Mouse (Mus musculus): ENCODE results near the gene Dop1b. TPM values are rescaled to one million over a fixed set of nuclear protein-coding genes. Genes with fewer than 3 reads are reported as not detected.

Dop1b gene
- polyA plus RNA-seq, 1 experiment from 2014 or later = 11.2 TPM

GRCm38 (mm10) chr16:93779554-93779953 lies 67.8 kb downstream of the Dop1b start:
- Histone ChIP-seq H3K9ac (replicated peaks) (no peak overlapping the region), H3K4me1 (replicated peaks) (peaks cover 16% of the 10 kb centered on the region), H3K36me3 (peaks cover 5% of the 10 kb centered on the region), H3K9me3 (no peaks in the 10 kb centered on the region), H3K27me3 (no peaks in the 10 kb centered on the region), H3K4me3 (replicated peaks) (no peak overlapping the region), H3K27ac (no peak overlapping the region), H3K4me2 (no peak overlapping the region)
- WGBS = 87% methylated on average over 4 of the region's 4 CpGs
- ATAC-seq (ENCODE audit: insufficient number of reproducible peaks, insufficient read depth, low FRiP score, low TSS enrichment, low read depth) = no peak

- no peaks in the 10 kb centered on the region for H3K27me3 ChIP-seq
- WGBS = 62% methylated on average over 14 of the region's 14 CpGs
- no peak for ATAC-seq (ENCODE audit: insufficient number of reproducible peaks, insufficient read depth, low FRiP score, low TSS enrichment, low read depth)
Observed at GRCm38 (mm10) chr16:93780660-93781479, 69.2 kb downstream of the Dop1b start.

DNA sequence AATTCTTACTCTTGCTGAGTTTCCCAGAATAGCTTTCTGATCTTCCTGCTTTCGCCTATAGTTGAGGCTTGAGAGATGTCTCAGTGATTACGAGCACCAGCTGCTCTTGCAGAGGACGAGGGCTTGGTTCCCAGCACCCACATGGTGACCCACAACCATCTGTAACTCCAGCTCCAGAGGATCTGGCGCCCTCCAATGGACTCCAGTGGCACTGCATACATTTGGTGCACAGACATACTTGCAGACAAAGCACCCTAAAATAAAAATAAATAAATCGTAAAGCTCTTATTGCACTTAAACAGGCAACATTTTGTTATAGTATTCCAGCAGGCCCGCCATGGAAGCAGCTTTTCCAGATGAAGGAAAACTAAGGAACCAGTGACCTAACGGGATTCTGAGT lies 72.5 kb downstream of the Dop1b start:
- H3K4me2 ChIP-seq = no peak overlapping the region
- H3K27ac ChIP-seq = no peak overlapping the region
- H3K4me1 ChIP-seq (replicated peaks) = peaks cover 11% of the 10 kb centered on the region
- no peak overlapping the region for H3K4me3 ChIP-seq (replicated peaks)
- H3K36me3 ChIP-seq = peaks cover 5% of the 10 kb centered on the region
- ATAC-seq (ENCODE audit: insufficient number of reproducible peaks, insufficient read depth, low FRiP score, low TSS enrichment, low read depth) = no peak
- no peak overlapping the region for H3K9ac ChIP-seq (replicated peaks)
- 87% methylated on average over 7 of the region's 7 CpGs for WGBS
- no peaks in the 10 kb centered on the region for H3K27me3 ChIP-seq
- no peaks in the 10 kb centered on the region for H3K9me3 ChIP-seq

More at GRCm38 (mm10) chr16:93780660-93781479, 69.2 kb downstream of the Dop1b start:
- H3K4me1 ChIP-seq (replicated peaks) = peaks cover 20% of the 10 kb centered on the region
- H3K4me3 ChIP-seq (replicated peaks) = no peak overlapping the region
- no peak overlapping the region for H3K27ac ChIP-seq
- H3K9ac ChIP-seq (replicated peaks) = no peak overlapping the region
- no peaks in the 10 kb centered on the region for H3K9me3 ChIP-seq
- H3K36me3 ChIP-seq = peaks cover 5% of the 10 kb centered on the region
- no peak overlapping the region for H3K4me2 ChIP-seq

DNA sequence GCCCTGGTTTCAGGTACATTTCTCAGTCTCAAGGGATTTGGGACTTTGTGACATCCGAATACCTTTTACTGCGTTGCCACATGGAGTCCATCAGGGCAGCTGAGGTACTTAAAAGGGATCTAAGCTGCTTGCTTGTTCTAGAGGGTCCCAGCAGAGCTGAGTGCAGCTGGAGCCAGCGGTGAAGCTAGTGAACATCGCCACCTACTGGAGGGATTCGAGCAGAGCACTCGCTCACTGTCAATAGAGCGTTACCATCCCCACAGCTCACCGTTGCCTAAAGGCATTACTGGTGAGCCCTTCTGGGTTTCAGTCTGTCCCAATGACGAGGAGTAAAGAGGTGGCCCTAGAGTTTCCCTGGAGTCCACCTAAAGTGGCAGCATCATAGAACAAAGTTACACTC lies 74.1 kb downstream of the Dop1b start:
- Histone ChIP-seq H3K36me3 (peaks cover 5% of the 10 kb centered on the region), H3K27ac (no peak overlapping the region)

GRCm38 (mm10) chr16:93788388-93788787 lies 76.7 kb downstream of the Dop1b start:
- H3K9me3 ChIP-seq = no peaks in the 10 kb centered on the region
- H3K27me3 ChIP-seq = no peaks in the 10 kb centered on the region
- no peak overlapping the region for H3K9ac ChIP-seq (replicated peaks)
- no peak overlapping the region; the same call in 1 of the 2 replicates for H3K27ac ChIP-seq
- 96% methylated on average over 4 of the region's 4 CpGs for WGBS
- peaks cover 8% of the 10 kb centered on the region; the same call in 1 of the 2 replicates for H3K4me1 ChIP-seq (replicated peaks)
- peaks cover 5% of the 10 kb centered on the region for H3K36me3 ChIP-seq
- no peak overlapping the region for H3K4me3 ChIP-seq (replicated peaks)
- no peak overlapping the region for H3K4me2 ChIP-seq
- ATAC-seq (ENCODE audit: insufficient number of reproducible peaks, insufficient read depth, low FRiP score, low TSS enrichment, low read depth) = no peak

More for the DNA sequence above, 74.1 kb downstream of the Dop1b start:
- H3K4me3 ChIP-seq (replicated peaks) = no peak overlapping the region
- H3K4me1 ChIP-seq (replicated peaks) = peaks cover 11% of the 10 kb centered on the region
- WGBS = 1% methylated on average over 9 of the region's 9 CpGs
- no peaks in the 10 kb centered on the region for H3K9me3 ChIP-seq
- H3K27me3 ChIP-seq = no peaks in the 10 kb centered on the region
- no peak overlapping the region for H3K9ac ChIP-seq (replicated peaks)
- H3K4me2 ChIP-seq = no peak overlapping the region
- ATAC-seq (ENCODE audit: insufficient number of reproducible peaks, insufficient read depth, low FRiP score, low TSS enrichment, low read depth) = peak; percentile 85

GRCm38 (mm10) chr16:93788881-93789280 lies 77.2 kb downstream of the Dop1b start:
- Histone ChIP-seq H3K4me1 (replicated peaks) (peaks cover 8% of the 10 kb centered on the region; the same call in 1 of the 2 replicates), H3K4me2 (no peak overlapping the region), H3K27ac (no peak overlapping the region), H3K4me3 (replicated peaks) (no peak overlapping the region), H3K27me3 (no peaks in the 10 kb centered on the region), H3K36me3 (peaks cover 4% of the 10 kb centered on the region), H3K9me3 (no peaks in the 10 kb centered on the region), H3K9ac (replicated peaks) (no peak overlapping the region)
- 91% methylated on average over 8 of the region's 8 CpGs for WGBS
- ATAC-seq (ENCODE audit: insufficient number of reproducible peaks, insufficient read depth, low FRiP score, low TSS enrichment, low read depth) = no peak

DNA sequence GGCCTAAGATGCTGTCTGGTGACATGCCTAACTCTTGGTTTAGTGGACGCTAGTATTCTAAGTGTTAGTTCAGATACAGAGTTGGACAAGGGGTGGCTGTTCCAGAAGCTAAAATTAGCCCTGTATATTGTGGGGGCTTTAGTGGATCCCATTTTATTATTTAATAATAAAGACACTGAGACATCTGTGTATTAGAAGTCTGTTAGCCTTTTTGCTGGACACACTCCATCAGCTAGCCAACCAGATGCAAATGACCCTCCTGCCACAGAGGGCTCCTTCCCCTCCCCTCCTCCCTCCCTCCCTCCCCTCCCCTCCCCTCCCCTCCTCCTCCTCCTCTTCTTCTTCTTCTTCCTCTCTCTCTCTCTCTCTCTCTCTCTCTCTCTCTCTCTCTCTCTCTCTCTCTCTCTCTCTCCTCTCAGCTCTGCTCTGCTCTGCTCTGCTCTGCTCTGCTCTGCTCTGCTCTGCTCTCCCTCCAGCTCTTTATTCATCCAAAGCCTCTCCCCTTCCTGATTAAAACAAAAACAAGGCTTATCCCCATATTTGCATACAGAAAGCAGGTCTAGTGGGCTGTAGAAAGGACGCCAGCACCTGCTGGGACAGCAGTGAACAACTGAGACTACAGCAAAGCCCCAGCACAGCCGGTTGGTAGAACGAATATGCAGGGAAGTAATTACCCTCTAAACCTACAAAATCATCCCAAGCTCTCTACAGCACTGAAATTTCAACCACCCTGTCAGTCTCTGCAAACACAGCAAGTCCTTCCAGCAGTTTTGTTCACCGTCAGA lies 78.5 kb downstream of the Dop1b start:
- no peaks in the 10 kb centered on the region for H3K9me3 ChIP-seq
- no peak overlapping the region for H3K27ac ChIP-seq

GRCm38 (mm10) chr16:93792981-93793630 lies 81.4 kb downstream of the Dop1b start:
- Histone ChIP-seq H3K9ac (replicated peaks) (no peak overlapping the region), H3K9me3 (no peaks in the 10 kb centered on the region), H3K4me1 (replicated peaks) (peaks cover 25% of the 10 kb centered on the region), H3K27ac (no peak overlapping the region), H3K4me3 (replicated peaks) (no peak overlapping the region), H3K4me2 (no peak overlapping the region), H3K27me3 (no peaks in the 10 kb centered on the region), H3K36me3 (no peaks in the 10 kb centered on the region)
- ATAC-seq (ENCODE audit: insufficient number of reproducible peaks, insufficient read depth, low FRiP score, low TSS enrichment, low read depth) = no peak
- whole genome bisulfite sequencing = 66% methylated on average over 15 of the region's 15 CpGs

More for the DNA sequence above, 78.5 kb downstream of the Dop1b start:
- Histone ChIP-seq H3K27me3 (no peaks in the 10 kb centered on the region), H3K36me3 (no peaks in the 10 kb centered on the region), H3K9ac (replicated peaks) (no peak overlapping the region), H3K4me3 (replicated peaks) (no peak overlapping the region), H3K4me1 (replicated peaks) (peaks cover 8% of the 10 kb centered on the region; the same call in 1 of the 2 replicates), H3K4me2 (no peak overlapping the region)
- 37% methylated on average over 5 of the region's 5 CpGs for WGBS
- ATAC-seq (ENCODE audit: insufficient number of reproducible peaks, insufficient read depth, low FRiP score, low TSS enrichment, low read depth) = no peak

- Histone ChIP-seq H3K9me3 (no peaks in the 10 kb centered on the region), H3K9ac (replicated peaks) (no peak overlapping the region), H3K27me3 (no peaks in the 10 kb centered on the region), H3K36me3 (no peaks in the 10 kb centered on the region), H3K4me2 (no peak overlapping the region), H3K4me1 (replicated peaks) (peaks cover 25% of the 10 kb centered on the region), H3K4me3 (replicated peaks) (no peak overlapping the region), H3K27ac (no peak overlapping the region)
- ATAC-seq (ENCODE audit: insufficient number of reproducible peaks, insufficient read depth, low FRiP score, low TSS enrichment, low read depth) = no peak
- 81% methylated on average over 5 of the region's 5 CpGs for WGBS
Observed at GRCm38 (mm10) chr16:93794845-93795244, 83.1 kb downstream of the Dop1b start.

DNA sequence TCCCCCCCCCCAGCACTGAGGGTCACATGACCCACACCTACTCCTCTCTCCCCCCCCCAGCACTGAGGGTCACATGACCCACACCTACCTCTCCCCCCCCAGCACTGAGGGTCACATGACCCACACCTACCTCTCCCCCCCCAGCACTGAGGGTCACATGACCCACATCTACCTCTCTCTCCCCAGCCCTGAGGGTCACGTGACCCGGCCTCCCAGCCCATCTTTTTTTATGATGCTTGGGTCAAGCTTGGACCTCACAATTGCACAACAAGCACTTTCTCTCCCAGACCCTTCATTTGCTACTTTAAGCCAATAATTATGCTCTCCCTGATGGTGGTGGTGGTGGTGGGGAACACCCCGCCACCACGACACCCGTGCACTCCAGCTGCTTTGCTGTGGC lies 83.7 kb downstream of the Dop1b start:
- no peak overlapping the region for H3K4me3 ChIP-seq (replicated peaks)
- 95% methylated on average over 5 of the region's 5 CpGs for WGBS
- ATAC-seq (ENCODE audit: insufficient number of reproducible peaks, insufficient read depth, low FRiP score, low TSS enrichment, low read depth) = no peak
- H3K27me3 ChIP-seq = no peaks in the 10 kb centered on the region
- no peak overlapping the region for H3K4me2 ChIP-seq
- H3K36me3 ChIP-seq = no peaks in the 10 kb centered on the region
- H3K9ac ChIP-seq (replicated peaks) = no peak overlapping the region
- no peak overlapping the region for H3K27ac ChIP-seq
- H3K4me1 ChIP-seq (replicated peaks) = peaks cover 25% of the 10 kb centered on the region
- H3K9me3 ChIP-seq = no peaks in the 10 kb centered on the region
